Comparison of ENCODE assay signal across 28 mouse cellular contexts in genomic region chr12:41689809-41690208, GRCm38 (mm10).
"Had no signal": no experiment of that assay in that cellular context is flagged by ENCODE, and none has a peak within 500 bp of the region (broad histone marks: within the 10 kb centered on the region; RNA-seq: fewer than 3 reads in every experiment).

No protein-coding gene starts in this region.

- DNase-seq: left cerebral cortex, postnatal 4 days; liver; liver, embryonic 13.5 days; liver, postnatal 0 days; lung, adult 18-20 months; lung, adult 2 months; lung, embryonic 14.5 days; lung, postnatal 10 days; lung, postnatal 14 days; lung, postnatal 36 days; lung, postnatal 4 days had no signal

- H3K36me3 ChIP-seq: limb, embryonic 10.5 days; limb, embryonic 12.5 days; limb, embryonic 13.5 days; limb, embryonic 15.5 days; liver, embryonic 12.5 days; liver, embryonic 13.5 days; liver, embryonic 15.5 days; lung, embryonic 15.5 days; midbrain, embryonic 15.5 days; neural tube, embryonic 12.5 days; neural tube, embryonic 13.5 days had no signal

- H3K9ac ChIP-seq: limb, embryonic 12.5 days; limb, embryonic 13.5 days; limb, embryonic 15.5 days; liver, embryonic 12.5 days; liver, embryonic 13.5 days; liver, embryonic 14.5 days; liver, embryonic 15.5 days; liver, postnatal 0 days; lung, embryonic 14.5 days; lung, embryonic 15.5 days; midbrain, embryonic 15.5 days; neural tube, embryonic 12.5 days; neural tube, embryonic 13.5 days had no signal

- ATAC-seq: liver, embryonic 12.5 days; liver, postnatal 0 days; lung, postnatal 0 days; midbrain, embryonic 15.5 days had no signal

- H3K27ac ChIP-seq: left cerebral cortex, adult 2 months; limb, embryonic 10.5 days; limb, embryonic 12.5 days; limb, embryonic 13.5 days; limb, embryonic 15.5 days; liver, embryonic 12.5 days; liver, embryonic 13.5 days; liver, embryonic 14.5 days; liver, embryonic 15.5 days; lung, embryonic 15.5 days; macrophage; midbrain, embryonic 15.5 days; neural tube, embryonic 12.5 days; neural tube, embryonic 13.5 days had no signal

- H3K9me3 ChIP-seq: limb, embryonic 10.5 days; limb, embryonic 12.5 days; limb, embryonic 13.5 days; limb, embryonic 15.5 days; liver, embryonic 12.5 days; liver, embryonic 13.5 days; liver, embryonic 15.5 days; lung, embryonic 15.5 days; midbrain, embryonic 15.5 days; neural tube, embryonic 12.5 days; neural tube, embryonic 13.5 days had no signal

- H3K4me1 ChIP-seq: limb, embryonic 10.5 days; limb, embryonic 12.5 days; limb, embryonic 13.5 days; limb, embryonic 15.5 days; liver, embryonic 12.5 days; liver, embryonic 13.5 days; liver, embryonic 15.5 days; lung, embryonic 15.5 days; megakaryocyte, embryonic 14.5 days; midbrain, embryonic 15.5 days; neural tube, embryonic 12.5 days; neural tube, embryonic 13.5 days had no signal

- H3K4me2 ChIP-seq: limb, embryonic 12.5 days; limb, embryonic 13.5 days; limb, embryonic 15.5 days; liver, embryonic 11.5 days; liver, embryonic 12.5 days; liver, embryonic 13.5 days; liver, embryonic 15.5 days; lung, embryonic 14.5 days; lung, embryonic 15.5 days; midbrain, embryonic 15.5 days; neural tube, embryonic 12.5 days; neural tube, embryonic 13.5 days had no signal

- H3K4me3 ChIP-seq: left cerebral cortex, adult 2 months; limb, embryonic 10.5 days; limb, embryonic 12.5 days; limb, embryonic 13.5 days; limb, embryonic 15.5 days; liver, embryonic 12.5 days; liver, embryonic 13.5 days; liver, embryonic 15.5 days; lung, embryonic 15.5 days; megakaryocyte, embryonic 14.5 days; midbrain, embryonic 15.5 days; myocyte; neural tube, embryonic 12.5 days; neural tube, embryonic 13.5 days had no signal

- H3K27me3 ChIP-seq: limb, embryonic 12.5 days; limb, embryonic 13.5 days; limb, embryonic 15.5 days; liver, embryonic 12.5 days; liver, embryonic 13.5 days; liver, embryonic 15.5 days; lung, embryonic 15.5 days; megakaryocyte, embryonic 14.5 days; neural tube, embryonic 12.5 days; neural tube, embryonic 13.5 days had no signal
